Mouse (Mus musculus) urinary bladder, postnatal 36 days (tissue): ENCODE measurements around the gene Lin7a.
"Not testable (repeated sequence)": the region's sequence is repeated elsewhere in the genome, so short reads cannot be mapped to it uniquely, and the experiment has no call there.

Experiments
- DNase-seq, 2 experiments: peaks; one replicate each; pipeline ENCODE4 v3.0.0; 2022; ENCODE audit warnings: low spot score in 2 of 2, mixed read lengths in 1 of 2

Gene Lin7a

DNA sequence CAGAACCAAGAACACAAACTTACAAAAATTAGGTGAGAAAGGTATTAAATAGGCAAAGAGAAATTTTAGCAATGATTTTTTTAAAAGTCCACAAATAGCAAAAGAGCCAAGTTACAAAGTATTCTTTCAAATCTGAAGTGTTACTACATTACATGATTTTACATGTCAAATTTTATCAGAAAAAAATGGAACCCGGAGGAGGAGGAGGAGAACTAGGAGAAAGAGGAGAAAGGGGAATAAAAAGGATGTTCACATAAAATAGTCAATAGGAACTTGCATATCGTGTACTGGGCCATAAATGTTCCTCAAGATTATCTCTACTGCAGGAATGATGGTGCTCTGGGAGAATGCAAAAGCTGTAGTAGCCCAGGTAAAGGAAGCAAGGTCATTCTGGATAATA is 34.4 kb upstream of the Lin7a start:
- DNase-seq: no peak

DNA sequence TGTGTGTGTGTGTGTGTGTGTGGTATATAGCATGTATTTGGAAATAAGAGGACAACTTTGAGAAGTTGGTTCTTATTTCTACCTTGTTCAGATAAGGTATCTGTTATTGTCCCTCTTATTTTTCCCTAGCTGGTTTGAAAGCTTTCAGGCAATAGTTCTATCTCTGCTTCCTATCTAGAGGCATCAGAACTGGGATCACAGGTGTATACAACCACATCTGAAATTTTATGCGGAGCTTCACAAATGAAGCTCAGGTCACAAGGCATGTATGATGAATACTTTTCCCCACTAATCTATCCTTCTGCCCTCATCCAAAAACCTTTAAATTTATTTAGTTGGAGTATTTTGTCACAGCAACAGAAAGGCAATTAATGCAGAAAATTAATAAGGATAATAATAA is 33.8 kb upstream of the Lin7a start:
- no peak for DNase-seq

DNA sequence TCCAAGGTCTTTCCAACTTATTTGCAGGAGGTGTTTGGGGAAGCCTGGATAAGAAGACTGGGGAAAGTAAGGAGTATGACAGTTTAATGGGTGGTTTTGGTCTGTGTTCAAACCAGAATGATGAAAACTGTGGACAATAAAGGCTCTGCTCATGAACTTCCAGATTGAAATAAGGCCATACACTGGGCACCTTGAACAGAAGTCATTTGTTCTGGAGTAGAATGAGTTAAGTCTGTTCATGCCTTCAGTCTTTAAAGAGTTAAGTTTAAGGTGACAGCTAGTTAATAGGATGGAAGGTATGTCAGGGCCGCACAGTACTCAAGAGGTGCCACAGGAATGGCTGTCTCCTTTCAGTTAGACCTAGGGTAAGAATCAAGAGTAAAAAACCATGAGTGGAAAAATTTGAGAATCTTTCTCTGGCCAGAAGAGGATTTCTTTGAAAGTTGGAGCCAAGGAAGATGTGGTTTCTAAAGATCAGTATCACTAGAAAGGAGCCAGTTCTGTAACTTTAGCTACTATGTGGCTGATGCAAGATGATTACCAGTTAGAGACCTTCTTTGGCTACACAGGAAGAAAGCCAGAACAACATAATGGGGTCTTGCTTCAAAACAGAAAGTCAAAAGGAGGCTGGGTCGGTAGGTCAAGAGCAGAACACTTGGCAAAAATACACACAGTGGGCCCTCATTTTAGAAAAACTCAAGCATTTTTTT is 33.2 kb upstream of the Lin7a start:
- DNase-seq: no peak

- DNase-seq: no peak
Observed at GRCm38 (mm10) chr10:107238861-107239435, 32.5 kb upstream of the Lin7a start.

DNA sequence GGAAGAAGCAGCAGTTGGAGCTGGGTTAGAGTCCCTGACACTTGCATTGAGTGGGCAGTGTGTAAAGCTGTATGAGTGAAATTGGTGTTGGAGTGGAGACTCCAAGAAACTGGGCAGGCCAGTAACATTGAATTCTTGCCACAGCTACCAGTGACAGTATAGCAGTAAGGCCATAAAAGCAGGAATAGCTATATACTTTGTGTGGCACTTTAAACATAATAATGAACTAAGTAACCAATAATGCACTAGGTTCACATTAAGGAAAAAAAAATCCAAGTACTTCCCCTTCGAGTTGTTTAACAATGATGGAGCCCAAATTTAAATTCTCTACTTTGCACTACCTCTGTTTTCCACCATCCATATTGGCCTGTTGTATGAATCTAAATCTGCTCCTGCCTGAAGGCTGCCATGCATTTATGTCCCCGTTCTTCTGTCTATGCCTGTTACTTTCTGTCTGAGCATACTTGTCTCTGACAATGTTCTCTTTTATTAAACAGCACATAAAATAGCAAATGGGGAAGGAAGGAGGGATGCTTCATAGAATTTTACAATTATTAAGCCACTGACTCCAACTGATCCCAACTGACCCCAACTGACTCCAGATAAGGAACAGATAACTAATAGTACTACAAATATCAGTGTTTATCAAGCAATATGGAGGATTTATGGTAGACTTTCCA is 31.7 kb upstream of the Lin7a start:
- no peak for DNase-seq

GRCm38 (mm10) chr10:107240446-107240845 is 31.0 kb upstream of the Lin7a start:
- no peak for DNase-seq

DNA sequence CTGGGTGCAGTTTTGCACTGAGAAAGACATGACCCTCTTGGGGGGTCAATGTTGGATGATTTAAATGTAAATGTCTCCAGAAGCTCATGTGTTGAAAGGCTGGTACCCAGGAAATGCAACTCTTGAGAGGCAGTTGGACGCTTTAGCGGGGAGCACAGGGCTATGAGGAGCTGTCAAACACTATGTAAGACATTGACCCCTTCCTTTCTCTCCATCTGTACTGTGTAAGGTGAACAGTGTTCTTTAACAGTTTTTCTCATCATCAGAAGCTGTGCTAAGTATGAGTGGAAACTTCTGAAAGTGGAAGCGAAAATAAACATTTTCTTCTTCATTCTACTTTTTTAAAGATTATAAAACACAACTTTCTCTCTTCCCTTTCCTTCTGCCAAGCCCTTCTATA is 30.5 kb upstream of the Lin7a start:
- no peak for DNase-seq

DNA sequence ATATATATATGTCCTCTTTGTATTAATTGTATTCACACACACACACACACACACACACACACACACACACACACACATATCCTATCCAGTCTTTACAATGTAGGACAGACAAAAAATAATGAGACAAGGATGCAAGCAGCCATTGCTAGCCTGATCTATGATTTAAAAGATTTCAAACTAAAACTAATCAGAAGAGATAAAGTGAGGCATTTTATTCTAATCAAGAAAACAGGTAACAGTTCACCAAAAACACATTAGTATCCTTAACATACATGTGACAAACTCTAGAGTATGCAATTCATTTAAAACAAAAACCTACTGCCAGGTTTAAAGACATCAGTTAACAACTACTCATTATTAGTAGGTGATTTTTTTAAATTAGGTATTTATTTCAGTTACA is 30.1 kb upstream of the Lin7a start:
- no peak for DNase-seq

GRCm38 (mm10) chr10:107241999-107242398 is 29.5 kb upstream of the Lin7a start:
- not testable (repeated sequence) for DNase-seq

DNA sequence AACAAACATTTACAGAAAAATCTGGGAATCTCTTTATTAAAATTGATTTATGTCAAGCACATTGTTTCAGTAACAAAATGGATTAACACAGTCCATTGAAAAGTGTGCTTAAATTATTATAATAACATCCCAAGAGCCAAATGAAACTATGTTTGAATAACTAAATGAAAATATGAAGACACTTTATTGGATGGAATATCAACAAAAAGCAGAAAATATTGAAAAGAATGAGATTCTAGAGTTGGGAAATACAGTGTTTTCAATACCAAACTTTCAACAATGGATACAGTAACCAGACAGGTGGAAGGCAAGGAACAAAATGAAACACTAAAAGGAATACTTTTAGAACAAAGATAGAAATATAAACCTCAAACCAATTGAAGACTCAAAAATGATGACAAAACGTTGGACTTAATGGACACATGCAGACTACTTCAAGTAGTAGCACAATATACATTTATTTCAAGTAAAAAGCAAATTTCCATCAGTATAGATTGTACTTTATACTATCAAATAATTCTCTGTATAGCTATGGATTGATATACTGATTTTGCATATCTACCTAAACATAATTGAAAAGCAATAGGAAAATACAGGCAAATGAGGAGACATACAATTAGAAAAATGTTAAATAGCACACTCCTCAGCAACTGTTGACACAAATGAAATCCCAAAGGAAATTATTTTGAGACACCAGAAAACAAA is 28.6 kb upstream of the Lin7a start:
- no peak for DNase-seq

DNA sequence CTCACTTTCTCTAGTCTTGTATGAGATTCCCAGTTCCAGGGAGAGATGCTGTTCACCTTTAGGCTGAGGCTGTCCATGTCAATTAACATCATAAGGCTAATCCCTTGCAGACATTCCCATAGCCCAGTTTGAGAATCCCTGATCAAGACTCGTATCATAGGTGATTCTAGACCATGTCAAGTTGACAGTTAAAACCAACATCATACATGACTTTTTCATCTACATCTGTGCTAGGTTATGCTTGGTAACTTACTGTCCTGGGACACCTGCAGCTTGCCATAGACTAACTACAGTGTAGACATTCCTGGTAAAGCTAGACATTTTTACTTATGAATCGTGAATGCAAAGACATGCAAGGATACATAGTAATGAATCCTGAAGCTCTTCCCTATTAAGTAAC is 27.3 kb upstream of the Lin7a start:
- DNase-seq: no peak

- DNase-seq: no peak
Observed at GRCm38 (mm10) chr10:107244691-107245530, 26.6 kb upstream of the Lin7a start.

DNA sequence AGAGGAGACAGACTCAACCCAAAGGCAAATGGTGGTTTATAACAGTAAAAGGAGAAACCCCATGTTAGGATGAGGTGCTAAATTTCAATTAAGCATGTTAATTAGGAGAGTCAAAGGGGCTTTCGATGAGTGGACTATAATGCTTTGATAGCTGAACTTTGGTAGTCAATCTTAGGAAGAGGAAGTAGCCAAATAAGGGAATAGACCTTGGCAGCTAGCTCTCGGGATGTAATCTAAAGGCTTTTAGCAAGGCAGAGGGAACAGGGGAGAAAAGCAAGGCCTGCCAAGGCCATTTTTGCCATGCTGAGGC is 26.0 kb upstream of the Lin7a start:
- no peak for DNase-seq

- DNase-seq: no peak
Observed at GRCm38 (mm10) chr10:107245961-107246460, 25.5 kb upstream of the Lin7a start.

DNA sequence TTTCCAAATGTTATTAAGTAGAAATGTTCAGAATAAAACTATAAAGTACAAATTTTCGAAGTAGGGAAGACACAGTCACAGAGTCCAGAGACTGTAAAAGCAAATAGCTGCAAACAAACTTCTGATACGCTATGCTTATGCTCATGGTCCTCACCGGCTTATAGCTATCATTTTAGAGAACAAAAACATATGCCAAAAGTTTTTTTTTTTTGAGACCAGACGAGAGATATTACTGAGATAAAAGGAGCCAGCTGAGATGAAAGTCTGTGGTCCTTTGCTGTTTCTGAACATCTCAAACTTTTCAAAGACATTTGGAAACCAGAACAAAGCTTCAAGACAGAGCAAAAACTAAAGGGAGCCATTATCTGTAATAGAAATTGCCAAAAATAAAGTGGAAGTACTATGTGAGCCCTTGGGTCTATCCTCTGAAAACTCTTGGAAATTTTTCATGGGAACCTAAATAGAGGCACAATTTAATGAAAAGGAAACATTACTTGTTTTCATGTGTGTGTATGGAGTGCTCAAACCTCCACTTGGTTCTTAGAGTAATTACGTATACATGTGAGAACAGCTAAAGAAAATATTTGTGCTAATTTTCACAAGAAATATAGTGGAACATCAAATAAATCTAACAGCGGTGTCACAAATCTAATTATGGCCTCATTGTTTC is 24.4 kb upstream of the Lin7a start:
- no peak for DNase-seq

GRCm38 (mm10) chr10:107248481-107248880 is 23.0 kb upstream of the Lin7a start:
- DNase-seq: no peak

GRCm38 (mm10) chr10:107249056-107249455 is 22.4 kb upstream of the Lin7a start:
- DNase-seq: no peak

- no peak for DNase-seq
Observed at GRCm38 (mm10) chr10:107249606-107250186, 21.8 kb upstream of the Lin7a start.

DNA sequence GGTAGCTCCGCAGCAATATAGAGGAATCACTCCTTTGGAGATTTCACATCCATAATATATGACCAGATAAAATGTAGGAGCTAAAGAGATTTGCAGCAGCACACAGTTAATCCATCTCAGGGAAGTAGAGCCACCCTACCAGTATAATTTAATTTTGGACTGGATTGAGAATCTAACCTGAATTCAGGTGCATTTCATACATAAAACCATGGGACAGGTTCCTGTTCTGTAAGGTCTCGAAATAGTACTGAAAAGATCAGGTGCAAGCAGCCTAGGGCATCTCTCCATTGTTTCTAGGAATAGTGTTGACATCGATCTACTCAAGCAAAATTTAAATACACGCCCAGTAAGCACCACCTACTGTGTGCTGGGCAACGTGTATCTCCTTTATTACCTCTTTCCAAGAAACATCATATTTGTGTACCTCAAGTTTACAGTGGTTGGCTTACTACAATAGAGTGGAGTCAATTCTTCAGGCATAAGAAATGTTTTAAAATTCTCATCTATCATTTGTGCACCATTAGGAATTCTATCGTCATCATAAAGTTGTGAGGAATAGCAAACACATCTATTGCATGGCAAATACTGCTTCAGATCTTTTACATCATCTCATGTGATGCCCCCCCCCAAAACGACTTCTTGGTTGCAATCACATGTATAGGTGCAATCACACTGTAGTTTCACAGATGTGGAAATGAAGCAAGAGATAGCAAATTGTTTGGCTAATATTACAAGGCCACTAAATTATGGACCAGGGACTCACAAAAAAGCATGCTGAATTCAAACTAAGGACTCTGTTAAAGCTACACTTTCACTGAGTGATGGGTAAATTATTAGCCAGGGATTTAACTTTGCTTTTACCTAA is 20.9 kb upstream of the Lin7a start:
- DNase-seq: no peak

- DNase-seq: no peak
Observed at GRCm38 (mm10) chr10:107251271-107251670, 20.2 kb upstream of the Lin7a start.
